Mouse (Mus musculus) lung, postnatal 25 days (tissue): ENCODE results near the gene Kif4.

ENCODE experiments used
- DNase-seq: peaks from one replicate; pipeline ENCODE4 v3.0.0; 2022; ENCODE audit warnings: low spot score

Gene Kif4

GRCm38 (mm10) chrX:100625546-100625801 is at the start of gene Kif4:
Gene Kif4, plus strand, starts transcription at chrX:100625737.
- DNase-seq = no peak

DNA sequence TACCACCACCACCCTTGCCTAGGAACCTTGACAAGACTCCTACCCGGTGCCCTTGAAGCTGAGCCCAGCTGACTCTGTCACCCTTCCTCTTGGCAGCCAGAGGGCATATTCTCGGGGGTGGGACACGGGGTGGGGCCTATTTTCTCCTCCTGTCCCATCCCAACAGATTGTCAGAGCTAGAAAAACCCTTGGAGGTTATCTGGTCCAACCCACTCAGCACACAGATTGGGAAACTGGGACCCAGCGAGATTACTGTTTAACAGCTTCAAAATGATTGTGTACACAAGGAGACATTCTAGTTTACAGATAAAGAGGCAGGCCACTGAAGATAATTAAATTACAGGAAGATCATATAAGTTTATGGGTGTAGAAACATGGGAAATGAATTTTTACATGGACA is 30.7 kb upstream of the Kif4 start, which contains the start of gene P2ry4:
Gene P2ry4 (minus strand): TSS at position 79 of the 400 bp plus-strand sequence.
- DNase-seq = no peak

GRCm38 (mm10) chrX:100597439-100597838 is 28.1 kb upstream of the Kif4 start:
- peak; percentile 23 for DNase-seq

DNA sequence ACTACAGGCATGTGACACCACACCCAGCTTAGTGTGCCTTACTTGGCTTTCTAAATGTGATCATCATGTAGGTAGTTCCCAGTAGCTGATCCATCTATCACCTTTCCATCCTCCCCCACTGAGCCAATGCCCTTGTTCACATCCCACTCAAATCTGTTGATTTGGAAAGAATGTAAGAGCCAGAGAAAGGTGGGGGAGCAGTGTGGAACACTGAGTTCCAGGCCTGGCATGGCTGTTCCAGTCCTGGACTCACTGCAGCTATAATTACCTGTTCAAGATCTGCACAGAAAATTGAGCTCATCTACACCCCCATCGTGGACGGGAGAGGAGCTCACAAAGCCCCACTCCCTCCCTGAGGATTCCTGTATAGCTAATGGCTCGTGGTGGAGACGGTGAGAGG is 25.8 kb upstream of the Kif4 start:
- DNase-seq = no peak

DNA sequence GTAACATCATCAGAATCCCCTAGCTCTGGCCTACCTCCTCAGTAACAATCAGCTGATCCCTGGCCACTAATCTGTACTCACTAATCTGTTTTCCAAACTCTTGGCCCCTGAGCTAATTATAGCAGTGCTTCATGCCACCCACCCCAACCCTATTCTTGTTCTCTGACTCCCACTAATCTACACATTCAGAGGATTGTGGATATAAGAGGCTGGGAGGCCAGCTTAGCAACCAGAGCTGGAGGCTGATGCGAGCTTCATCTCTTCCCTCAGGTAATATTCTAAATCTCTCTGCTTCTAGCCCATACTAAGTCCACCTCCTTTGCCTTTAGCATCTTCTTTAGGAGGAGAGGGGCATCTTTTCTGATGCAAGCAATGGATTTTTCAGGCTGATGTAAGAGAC is 20.2 kb upstream of the Kif4 start, which contains the start of gene Arr3:
Gene Arr3 (plus strand): TSS at position 184 of the 400 bp plus-strand sequence.
- DNase-seq = no peak

DNA sequence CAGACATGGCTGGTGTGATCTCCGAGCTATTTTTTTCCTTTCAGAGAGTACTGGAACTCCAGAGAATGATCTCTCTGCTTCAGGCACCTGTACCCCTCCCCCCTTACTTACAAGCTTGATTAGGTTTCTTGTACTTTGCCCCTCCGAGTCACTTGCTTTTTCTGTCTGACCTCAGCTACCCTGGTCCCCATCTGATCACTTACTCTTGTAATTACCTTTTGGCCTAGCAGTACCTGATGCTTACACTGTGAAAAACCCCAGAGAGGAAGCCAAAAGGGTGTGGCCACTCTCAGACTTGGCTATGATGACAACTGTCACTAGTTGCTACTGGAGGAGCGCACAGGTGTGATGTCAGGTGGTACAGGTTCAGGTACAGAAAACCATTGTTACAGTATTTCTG is 7.0 kb upstream of the Kif4 start:
- no peak for DNase-seq

DNA sequence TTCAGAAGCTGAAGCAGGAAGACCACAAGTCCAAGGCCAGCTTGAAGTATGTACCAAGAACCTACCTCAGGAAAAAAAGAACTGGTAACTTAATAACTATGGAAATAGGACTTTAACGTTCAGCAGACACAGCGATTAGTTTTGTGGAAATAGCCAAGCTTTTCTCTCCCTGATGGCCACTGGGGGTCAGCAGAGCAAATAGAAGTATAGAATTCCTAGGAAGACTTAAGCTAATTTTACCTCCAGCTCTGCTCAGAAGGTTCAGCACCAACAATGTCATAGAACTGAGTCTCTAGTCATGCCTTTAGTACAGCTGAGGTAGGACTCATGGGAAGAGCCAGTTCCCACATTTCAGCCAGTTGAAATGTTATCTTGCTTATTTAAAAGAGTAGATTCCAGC is 4.2 kb upstream of the Kif4 start:
- no peak for DNase-seq

GRCm38 (mm10) chrX:100624242-100624641 is 1.3 kb upstream of the Kif4 start:
- DNase-seq = no peak

DNA sequence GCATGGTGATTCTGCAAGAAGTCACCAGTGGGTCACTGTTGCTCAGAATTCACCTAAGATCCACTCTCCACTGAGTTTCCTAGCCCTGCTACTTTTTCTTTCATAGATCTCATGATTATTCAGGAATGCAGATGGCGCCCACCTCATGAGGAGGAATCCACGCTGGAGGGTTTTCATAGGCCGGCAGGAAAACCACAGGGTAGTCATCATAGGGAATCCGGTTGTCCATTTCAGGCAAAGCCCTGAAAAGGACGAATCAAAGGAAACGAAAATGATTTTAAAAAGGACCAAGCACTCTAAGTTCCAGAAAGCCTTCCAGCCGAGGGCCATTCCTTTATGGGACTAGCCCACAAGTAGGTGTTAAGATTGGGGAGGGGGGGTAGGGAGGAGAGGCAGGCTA is 391 bp upstream of the Kif4 start:
- DNase-seq = no peak

DNA sequence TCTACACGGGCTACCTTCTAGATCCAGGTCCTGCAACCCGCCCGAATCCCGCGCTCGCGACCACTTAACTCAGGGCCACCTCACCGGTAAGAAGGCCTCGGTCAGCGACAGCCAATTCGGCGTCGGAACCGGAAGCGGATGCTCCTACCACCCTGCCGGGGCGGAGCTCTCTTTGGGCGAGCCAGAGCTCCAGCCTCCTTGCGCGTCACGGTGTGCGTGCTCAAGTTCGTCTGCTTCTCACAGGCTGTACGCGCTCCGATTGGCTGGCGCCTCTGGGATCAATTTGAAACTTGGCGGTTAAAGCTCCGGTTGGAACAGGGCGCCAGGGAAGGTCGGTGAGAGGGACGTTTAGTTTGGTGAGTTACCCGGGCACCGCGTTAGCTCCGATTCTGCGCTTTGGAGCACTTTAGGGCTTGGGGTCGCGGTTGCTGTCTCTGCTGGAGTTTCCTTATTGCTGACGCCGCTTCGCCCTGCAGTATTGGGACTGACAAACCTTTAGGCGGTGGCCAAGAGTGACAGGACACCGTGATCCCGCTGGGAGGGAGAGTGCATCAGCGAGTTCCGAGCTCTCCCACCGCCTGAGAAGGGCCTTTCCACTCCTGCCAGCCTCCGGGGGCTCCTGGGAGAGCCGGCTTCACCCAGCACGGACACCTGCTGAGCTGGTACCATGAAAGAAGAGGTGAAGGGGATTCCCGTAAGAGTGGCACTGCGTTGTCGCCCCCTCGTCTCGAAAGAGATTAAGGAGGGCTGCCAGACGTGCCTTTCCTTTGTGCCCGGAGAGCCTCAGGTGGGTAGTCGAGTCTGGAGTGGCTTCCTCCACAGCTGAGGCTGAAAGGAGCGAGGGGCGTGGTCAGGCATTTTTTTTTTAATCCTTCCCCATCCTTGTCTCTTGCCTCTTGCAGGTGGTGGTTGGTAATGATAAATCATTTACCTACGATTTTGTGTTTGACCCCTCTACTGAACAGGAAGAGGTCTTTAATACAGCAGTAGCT is 561 bp downstream of the Kif4 start, which contains the start of gene Pdzd11:
Gene Pdzd11 (minus strand): TSS at position 767 of the 992 bp plus-strand sequence.
- peak; percentile 93 for DNase-seq

- no peak for DNase-seq
Observed at GRCm38 (mm10) chrX:100629076-100629475, 3.5 kb downstream of the Kif4 start.

DNA sequence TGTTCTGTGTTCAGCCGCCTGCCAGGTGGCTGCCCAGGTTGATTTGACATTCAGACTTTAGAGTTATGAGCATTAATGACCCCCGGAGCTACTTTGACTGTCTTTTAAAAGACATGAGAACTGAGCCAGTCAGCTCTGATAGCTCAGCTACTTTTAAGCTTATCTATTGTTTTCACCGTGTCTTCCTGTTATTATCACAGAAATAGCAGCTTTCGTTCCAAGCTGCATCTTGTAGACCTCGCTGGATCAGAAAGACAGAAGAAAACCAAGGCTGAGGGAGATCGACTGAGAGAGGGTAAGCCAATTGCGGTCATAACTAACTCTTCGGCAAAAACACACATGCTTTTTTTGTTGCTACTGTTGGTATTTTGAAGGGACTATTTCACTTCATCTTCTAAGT is 12.9 kb downstream of the Kif4 start:
- DNase-seq = no peak

GRCm38 (mm10) chrX:100652848-100653247 is 27.3 kb downstream of the Kif4 start:
- DNase-seq = no peak

DNA sequence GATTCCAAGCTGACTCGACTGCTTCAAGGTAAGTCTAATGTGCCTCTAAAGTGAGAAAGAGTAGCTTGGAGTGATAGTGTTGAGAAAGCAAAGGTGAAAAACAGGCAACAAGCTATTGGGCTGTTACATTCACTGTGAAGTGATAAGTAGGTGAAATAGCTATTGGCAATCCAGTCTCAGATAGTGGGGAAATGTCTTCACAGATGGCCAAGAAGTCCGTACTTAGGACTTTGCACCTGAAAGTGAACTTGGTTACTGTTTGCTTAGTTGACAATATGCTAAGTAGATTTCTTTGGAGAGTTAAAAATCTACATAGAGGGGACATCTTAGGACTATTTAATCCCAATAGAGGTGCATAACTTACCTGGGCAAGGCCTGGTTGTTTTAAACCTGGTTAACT is 39.3 kb downstream of the Kif4 start:
- DNase-seq = no peak

DNA sequence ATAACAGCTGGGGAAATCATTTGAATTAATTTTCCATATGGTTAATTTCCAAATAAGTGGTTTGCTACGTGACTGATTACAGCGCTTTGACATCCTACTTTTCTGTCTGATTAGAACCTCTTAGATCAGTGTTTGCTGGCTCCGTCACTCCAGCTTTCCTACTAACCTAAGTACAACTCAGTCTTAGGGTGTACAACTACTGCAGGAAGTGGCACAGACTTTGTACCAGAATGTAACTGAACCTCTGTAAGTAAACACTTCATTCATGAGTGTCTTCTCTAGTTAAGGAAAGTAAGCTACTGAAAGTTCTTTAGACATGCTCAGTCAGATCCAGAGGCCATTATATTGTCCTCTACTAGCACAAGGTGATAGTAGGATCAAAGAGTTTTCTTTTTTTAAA is 52.7 kb downstream of the Kif4 start:
- no peak for DNase-seq

DNA sequence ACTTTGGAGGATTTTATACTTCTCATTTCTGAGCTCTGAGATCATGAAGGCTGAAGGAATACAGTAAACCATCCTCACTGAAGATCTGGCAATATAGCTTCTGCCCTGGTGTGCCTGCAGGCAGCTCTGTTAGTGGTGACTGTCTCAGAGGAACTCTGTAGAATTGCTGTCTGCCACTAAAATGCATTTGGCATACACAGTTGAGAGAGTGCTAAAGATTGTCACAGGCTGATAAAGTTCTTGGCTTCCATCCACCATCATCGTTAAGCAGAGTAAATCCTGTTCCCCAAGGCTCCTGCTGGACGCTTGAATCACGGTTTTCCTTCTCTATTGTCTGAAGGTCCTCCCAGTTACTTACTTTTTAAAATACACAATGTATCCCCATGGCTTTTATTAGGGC is 61.0 kb downstream of the Kif4 start:
- DNase-seq = no peak

- peak; percentile 44 for DNase-seq
Observed at GRCm38 (mm10) chrX:100687360-100688032, 62.0 kb downstream of the Kif4 start.

DNA sequence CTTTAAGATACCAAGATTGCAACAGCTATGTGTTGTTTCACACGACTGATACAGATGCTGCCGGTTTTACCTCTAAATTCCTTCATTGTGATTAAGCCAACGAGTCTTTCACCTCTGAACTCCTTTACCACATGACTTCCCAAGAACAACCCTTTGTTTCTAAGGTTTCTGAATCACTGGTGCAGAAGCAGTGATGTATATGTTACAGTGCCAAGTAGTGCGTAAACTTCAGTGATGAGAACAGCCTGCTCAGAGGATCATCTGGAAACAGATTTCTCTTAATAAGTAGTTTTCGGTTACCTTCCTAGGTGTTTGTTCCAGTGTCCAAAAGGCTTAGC is 62.5 kb downstream of the Kif4 start:
- DNase-seq = no peak

GRCm38 (mm10) chrX:100696776-100697175 is 71.2 kb downstream of the Kif4 start:
- DNase-seq = no peak

- DNase-seq = no peak
Observed at GRCm38 (mm10) chrX:100708032-100708431, 82.5 kb downstream of the Kif4 start.

DNA sequence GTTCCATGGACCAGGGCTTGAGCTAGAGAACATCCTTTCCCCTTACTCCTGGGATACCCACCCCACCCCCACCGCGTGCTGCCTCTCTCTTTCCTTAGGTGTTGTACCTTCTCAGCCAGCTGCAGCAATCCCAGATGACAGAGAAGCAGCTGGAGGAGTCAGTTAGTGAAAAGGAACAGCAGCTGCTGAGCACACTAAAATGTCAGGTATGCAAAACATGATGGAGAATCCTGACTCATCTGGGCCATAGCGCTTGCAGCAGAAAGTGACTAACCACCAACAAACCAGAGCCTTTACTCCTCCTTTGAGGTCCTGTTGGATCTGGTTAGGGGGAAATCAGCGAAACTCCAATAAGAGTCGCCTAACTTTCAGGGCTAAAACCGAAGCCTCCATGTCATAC is 90.6 kb downstream of the Kif4 start:
- DNase-seq = no peak

DNA sequence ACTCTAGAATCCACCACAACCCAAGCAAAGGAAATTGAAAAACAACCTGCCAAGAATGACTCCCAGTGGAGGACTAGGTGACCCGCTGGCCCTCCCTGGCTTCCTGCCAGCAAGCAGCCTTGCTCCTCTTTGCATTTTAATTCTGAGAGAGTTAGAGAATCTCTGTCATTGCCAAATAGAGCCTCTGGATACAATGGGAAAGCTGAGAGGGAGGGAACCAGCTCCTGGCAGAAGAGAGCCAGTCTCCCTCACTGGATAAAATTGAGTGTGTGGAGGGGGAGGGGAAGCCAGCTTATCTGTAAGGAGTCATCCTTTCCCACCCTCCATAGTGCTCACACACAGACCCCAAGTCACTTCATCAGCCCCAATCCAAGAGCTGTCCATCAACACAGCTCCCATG is 103.4 kb downstream of the Kif4 start:
- no peak for DNase-seq

DNA sequence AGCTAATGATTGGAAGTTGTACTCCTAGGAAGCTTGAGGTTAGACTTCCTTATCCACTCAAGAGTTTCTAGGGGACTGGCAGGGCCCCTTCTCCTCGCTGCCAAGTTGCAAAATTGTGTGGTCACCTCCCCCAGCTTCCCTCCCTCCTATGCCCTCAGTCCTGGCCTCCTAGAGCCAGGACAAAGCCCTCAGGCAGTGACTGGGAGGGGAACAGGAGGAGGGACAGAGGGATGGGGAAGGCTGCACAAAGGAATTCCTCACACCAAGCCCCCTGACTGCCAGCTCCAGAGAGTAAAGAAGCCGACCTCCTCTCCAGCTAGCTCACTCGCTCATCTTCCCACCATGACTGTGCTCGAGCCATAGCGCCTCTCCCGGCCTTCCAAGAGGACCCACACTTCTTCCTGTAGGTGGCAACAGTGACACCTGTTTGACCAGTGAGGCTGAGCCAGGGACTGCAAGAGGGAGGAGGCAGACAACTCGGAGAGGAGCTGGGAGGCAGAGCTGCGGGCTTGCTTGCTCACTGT is 104.2 kb downstream of the Kif4 start, which contains the start of gene Gdpd2:
Gene Gdpd2 (plus strand): TSS at position 209 of the 524 bp plus-strand sequence.
- DNase-seq = peak; percentile 37
